Mouse (Mus musculus): ENCODE results near the gene Ifi27. TPM values are rescaled to one million over a fixed set of nuclear protein-coding genes. Genes with fewer than 3 reads are reported as not detected.
A peak's percentile ranks its signal among the peaks of the same experiment; 100 is the strongest.

Ifi27 gene
- 16.2 and 20.8 TPM in 2 replicates for polyA plus RNA-seq (2015; fragmentation: Nextera tagmentation; extraction: Ambion mirVana)

GRCm38 (mm10) chr12:103433986-103434731, at the start of gene Ifi27:
TSS of gene Ifi27 (plus strand) at chr12:103434211.
- Histone ChIP-seq H3K27ac (ENCODE audit: low read length) (no peak within 1 kb of the TSS), H3K4me1 (ENCODE audit: control insufficient read depth, low read depth, low read length) (no peaks in the 10 kb centered on the region), H3K9ac (ENCODE audit: low read depth, low read length) (no peak within 1 kb of the TSS), H3K9me3 (replicated peaks; ENCODE audit: control insufficient read depth, low read length) (no peaks in the 10 kb centered on the region), H3K4me3 (ENCODE audit: low read depth, low read length) (peak within 1 kb of the TSS; percentile 14; the same call in 1 of the 2 replicates), H3K27me3 (ENCODE audit: control insufficient read depth, insufficient read depth, low read depth, low read length) (no peaks in the 10 kb centered on the region), H3K4me2 (ENCODE audit: low read depth, low read length) (peak within 1 kb of the TSS; percentile 33; the same call in 1 of the 2 replicates), H3K36me3 (ENCODE audit: control insufficient read depth, insufficient read depth) (no peaks in the 10 kb centered on the region)
- peak; percentile 89 for ATAC-seq (ENCODE audit: low read depth)
- 36% methylated on average over 8 of the region's 8 CpGs for WGBS (ENCODE audit: insufficient replicate concordance)

DNA sequence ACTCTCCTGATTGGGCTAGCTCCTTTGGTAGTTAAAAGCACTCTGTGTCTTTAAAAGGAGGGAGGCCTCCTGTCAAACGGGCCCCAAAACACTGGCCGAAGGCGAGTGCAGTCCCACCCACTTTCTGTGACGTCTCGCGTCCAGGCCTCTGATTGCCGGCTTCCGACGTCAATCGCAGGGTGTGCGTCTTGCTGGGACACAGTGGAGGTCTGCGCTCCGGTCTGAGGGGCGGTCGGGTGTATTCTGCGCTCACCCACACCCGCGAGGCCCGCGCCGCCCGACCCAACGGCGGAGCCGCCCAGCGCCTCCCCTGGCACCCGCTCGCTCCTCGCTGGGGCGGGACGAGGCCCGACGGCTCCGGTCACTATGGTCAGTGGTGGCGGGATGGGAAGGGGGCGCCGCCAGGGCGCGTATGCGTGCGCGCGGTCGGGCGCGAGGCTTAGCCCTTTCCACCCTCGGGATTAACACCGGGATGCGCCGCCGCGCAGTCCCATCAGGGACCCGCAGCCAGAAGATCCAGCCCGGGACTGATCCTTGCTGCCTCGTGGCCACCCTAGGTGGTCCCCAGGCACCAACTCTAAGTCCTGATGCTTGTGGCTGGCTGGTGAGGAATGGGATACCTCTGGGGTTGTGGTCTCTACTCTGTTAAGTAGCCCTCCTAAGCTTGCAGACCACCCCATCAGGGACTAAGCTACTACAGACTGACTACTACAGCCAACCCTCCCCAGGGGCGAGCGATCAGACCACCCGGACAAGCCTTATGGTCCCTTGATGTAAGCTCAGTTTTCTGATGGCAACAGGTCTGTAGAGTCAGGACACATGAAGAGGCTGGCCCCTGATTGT, 45.3 kb upstream of the Ifi27 start, which contains the start of gene Otub2:
Otub2 (plus strand) TSS at position 178 of the 843 bp plus-strand sequence.
- peak within 1 kb of the TSS; percentile 90 for H3K27ac ChIP-seq (ENCODE audit: low read length)
- no peaks in the 10 kb centered on the region for H3K9me3 ChIP-seq (replicated peaks; ENCODE audit: control insufficient read depth, low read length)
- peaks cover 2% of the 10 kb centered on the region; the same call in 1 of the 2 replicates for H3K36me3 ChIP-seq (ENCODE audit: control insufficient read depth, insufficient read depth)
- H3K9ac ChIP-seq (ENCODE audit: low read depth, low read length) = peak within 1 kb of the TSS; percentile 99
- peaks cover 46% of the 10 kb centered on the region for H3K4me1 ChIP-seq (ENCODE audit: control insufficient read depth, low read depth, low read length)
- WGBS (ENCODE audit: insufficient replicate concordance) = under 1% methylated on average over 58 of the region's 58 CpGs
- no peaks in the 10 kb centered on the region for H3K27me3 ChIP-seq (ENCODE audit: control insufficient read depth, insufficient read depth, low read depth, low read length)
- peak; percentile 90 for ATAC-seq (ENCODE audit: low read depth)
- peak within 1 kb of the TSS; percentile 64 for H3K4me2 ChIP-seq (ENCODE audit: low read depth, low read length)
- peak within 1 kb of the TSS; percentile 98 for H3K4me3 ChIP-seq (ENCODE audit: low read depth, low read length)

DNA sequence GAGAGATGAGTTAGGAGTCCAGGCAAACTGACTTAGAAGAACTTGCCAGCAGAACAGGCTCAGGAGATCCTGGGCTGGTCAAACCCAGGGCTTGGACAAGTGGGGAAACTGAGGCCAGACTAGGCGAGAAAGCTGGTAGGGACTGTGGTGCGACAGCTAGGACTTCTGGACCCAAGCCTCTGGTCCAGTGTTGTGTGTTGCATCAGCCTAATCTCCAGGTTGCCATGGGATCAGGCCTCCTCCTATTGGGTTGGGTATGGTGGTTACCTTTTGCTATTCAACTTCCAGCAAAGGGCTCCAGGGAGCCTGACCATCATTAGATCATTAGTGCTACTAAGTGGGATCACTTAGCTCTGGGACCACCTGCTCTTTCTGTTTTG, 44.7 kb upstream of the Ifi27 start:
- 39% methylated on average over 2 of the region's 2 CpGs for WGBS (ENCODE audit: insufficient replicate concordance)
- H3K4me1 ChIP-seq (ENCODE audit: control insufficient read depth, low read depth, low read length) = peaks cover 51% of the 10 kb centered on the region
- peak; percentile 26 for ATAC-seq (ENCODE audit: low read depth)
- peak overlapping the region; percentile 99 for H3K9ac ChIP-seq (ENCODE audit: low read depth, low read length)
- peak overlapping the region; percentile 90 for H3K27ac ChIP-seq (ENCODE audit: low read length)
- peak overlapping the region; percentile 98 for H3K4me3 ChIP-seq (ENCODE audit: low read depth, low read length)
- H3K27me3 ChIP-seq (ENCODE audit: control insufficient read depth, insufficient read depth, low read depth, low read length) = no peaks in the 10 kb centered on the region
- peak overlapping the region; percentile 64 for H3K4me2 ChIP-seq (ENCODE audit: low read depth, low read length)
- no peaks in the 10 kb centered on the region for H3K9me3 ChIP-seq (replicated peaks; ENCODE audit: control insufficient read depth, low read length)
- peaks cover 2% of the 10 kb centered on the region; the same call in 1 of the 2 replicates for H3K36me3 ChIP-seq (ENCODE audit: control insufficient read depth, insufficient read depth)

GRCm38 (mm10) chr12:103389982-103390381, 44.0 kb upstream of the Ifi27 start:
- WGBS (ENCODE audit: insufficient replicate concordance) = 56% methylated on average over 4 of the region's 4 CpGs
- Histone ChIP-seq H3K4me2 (ENCODE audit: low read depth, low read length) (peak overlapping the region; percentile 64), H3K27me3 (ENCODE audit: control insufficient read depth, insufficient read depth, low read depth, low read length) (no peaks in the 10 kb centered on the region), H3K9me3 (replicated peaks; ENCODE audit: control insufficient read depth, low read length) (no peaks in the 10 kb centered on the region), H3K27ac (ENCODE audit: low read length) (peak overlapping the region; percentile 90), H3K4me1 (ENCODE audit: control insufficient read depth, low read depth, low read length) (peaks cover 55% of the 10 kb centered on the region), H3K36me3 (ENCODE audit: control insufficient read depth, insufficient read depth) (peaks cover 2% of the 10 kb centered on the region; the same call in 1 of the 2 replicates), H3K9ac (ENCODE audit: low read depth, low read length) (peak overlapping the region; percentile 99), H3K4me3 (ENCODE audit: low read depth, low read length) (peak overlapping the region; percentile 98)
- no peak for ATAC-seq (ENCODE audit: low read depth)

DNA sequence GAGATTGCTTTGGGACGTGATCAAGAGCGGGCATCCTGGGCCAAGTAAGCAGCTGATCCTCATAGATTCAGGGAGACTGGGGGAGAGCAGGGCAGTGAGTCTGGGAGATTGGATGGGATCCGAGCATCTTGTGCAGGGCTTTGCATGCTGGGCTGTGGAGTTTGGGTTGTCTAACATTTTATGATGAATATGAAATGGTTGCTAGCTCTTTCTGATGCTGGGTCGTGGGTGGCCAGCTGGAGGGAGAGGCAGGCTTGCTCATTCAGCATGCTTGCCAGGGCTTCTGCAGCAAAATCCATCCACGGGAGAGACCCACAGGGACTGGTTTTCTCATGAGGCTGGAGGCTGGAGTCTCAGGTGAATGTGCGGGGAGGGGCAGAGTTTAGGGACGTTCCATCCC, 42.9 kb upstream of the Ifi27 start:
- Histone ChIP-seq H3K27ac (ENCODE audit: low read length) (peak overlapping the region; percentile 90; the same call in 1 of the 2 replicates), H3K4me3 (ENCODE audit: low read depth, low read length) (peak overlapping the region; percentile 98), H3K4me1 (ENCODE audit: control insufficient read depth, low read depth, low read length) (peaks cover 63% of the 10 kb centered on the region), H3K4me2 (ENCODE audit: low read depth, low read length) (peak overlapping the region; percentile 64), H3K27me3 (ENCODE audit: control insufficient read depth, insufficient read depth, low read depth, low read length) (no peaks in the 10 kb centered on the region), H3K9ac (ENCODE audit: low read depth, low read length) (peak overlapping the region; percentile 99; the same call in 1 of the 2 replicates), H3K9me3 (replicated peaks; ENCODE audit: control insufficient read depth, low read length) (no peaks in the 10 kb centered on the region), H3K36me3 (ENCODE audit: control insufficient read depth, insufficient read depth) (peaks cover 2% of the 10 kb centered on the region; the same call in 1 of the 2 replicates)
- ATAC-seq (ENCODE audit: low read depth) = no peak
- WGBS (ENCODE audit: insufficient replicate concordance) = 84% methylated on average over 7 of the region's 7 CpGs

GRCm38 (mm10) chr12:103393528-103393927, 40.5 kb upstream of the Ifi27 start:
- Histone ChIP-seq H3K4me3 (ENCODE audit: low read depth, low read length) (peak overlapping the region; percentile 47), H3K36me3 (ENCODE audit: control insufficient read depth, insufficient read depth) (peaks cover 2% of the 10 kb centered on the region; the same call in 1 of the 2 replicates), H3K9ac (ENCODE audit: low read depth, low read length) (peak overlapping the region; percentile 63), H3K27me3 (ENCODE audit: control insufficient read depth, insufficient read depth, low read depth, low read length) (no peaks in the 10 kb centered on the region), H3K9me3 (replicated peaks; ENCODE audit: control insufficient read depth, low read length) (no peaks in the 10 kb centered on the region), H3K4me1 (ENCODE audit: control insufficient read depth, low read depth, low read length) (peaks cover 63% of the 10 kb centered on the region), H3K27ac (ENCODE audit: low read length) (peak overlapping the region; percentile 94), H3K4me2 (ENCODE audit: low read depth, low read length) (peak overlapping the region; percentile 53)
- WGBS (ENCODE audit: insufficient replicate concordance) = 11% methylated on average over 6 of the region's 6 CpGs
- ATAC-seq (ENCODE audit: low read depth) = peak; percentile 88

- peak overlapping the region; percentile 13; the same call in 1 of the 2 replicates for H3K4me2 ChIP-seq (ENCODE audit: low read depth, low read length)
- 76% methylated on average over 12 of the region's 12 CpGs for WGBS (ENCODE audit: insufficient replicate concordance)
Measured at GRCm38 (mm10) chr12:103395486-103396275, 38.3 kb upstream of the Ifi27 start.

DNA sequence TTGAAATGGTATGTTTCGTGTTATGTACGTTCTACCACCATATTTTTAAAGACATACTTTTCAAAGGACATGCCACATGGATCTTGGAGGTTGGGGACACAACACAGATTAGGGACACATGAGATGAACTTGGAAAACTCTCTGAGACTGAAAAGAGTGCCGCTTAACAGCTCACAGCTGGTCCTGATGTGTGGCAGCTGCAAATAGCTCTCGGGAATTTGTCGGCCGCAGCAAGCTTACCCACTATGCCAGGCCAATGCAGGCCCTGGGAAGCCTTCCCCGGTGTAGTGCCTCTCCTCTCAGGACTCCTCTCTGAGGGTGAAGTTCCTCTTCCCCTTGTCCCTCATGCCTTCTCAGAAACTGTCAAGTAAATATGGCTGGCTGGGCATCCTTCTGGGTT, 37.3 kb upstream of the Ifi27 start:
- Histone ChIP-seq H3K9me3 (replicated peaks; ENCODE audit: control insufficient read depth, low read length) (no peaks in the 10 kb centered on the region), H3K27me3 (ENCODE audit: control insufficient read depth, insufficient read depth, low read depth, low read length) (no peaks in the 10 kb centered on the region), H3K4me3 (ENCODE audit: low read depth, low read length) (no peak overlapping the region), H3K9ac (ENCODE audit: low read depth, low read length) (no peak overlapping the region), H3K27ac (ENCODE audit: low read length) (no peak overlapping the region), H3K36me3 (ENCODE audit: control insufficient read depth, insufficient read depth) (peaks cover 9% of the 10 kb centered on the region), H3K4me2 (ENCODE audit: low read depth, low read length) (no peak overlapping the region), H3K4me1 (ENCODE audit: control insufficient read depth, low read depth, low read length) (peaks cover 38% of the 10 kb centered on the region)
- no peak for ATAC-seq (ENCODE audit: low read depth)
- 77% methylated on average over 7 of the region's 7 CpGs for WGBS (ENCODE audit: insufficient replicate concordance)

More at GRCm38 (mm10) chr12:103395486-103396275, 38.3 kb upstream of the Ifi27 start:
- Histone ChIP-seq H3K4me3 (ENCODE audit: low read depth, low read length) (no peak overlapping the region), H3K27me3 (ENCODE audit: control insufficient read depth, insufficient read depth, low read depth, low read length) (no peaks in the 10 kb centered on the region), H3K9me3 (replicated peaks; ENCODE audit: control insufficient read depth, low read length) (no peaks in the 10 kb centered on the region), H3K27ac (ENCODE audit: low read length) (peak overlapping the region; percentile 63), H3K9ac (ENCODE audit: low read depth, low read length) (peak overlapping the region; percentile 31; the same call in 1 of the 2 replicates), H3K36me3 (ENCODE audit: control insufficient read depth, insufficient read depth) (peaks cover 8% of the 10 kb centered on the region; the same call in 1 of the 2 replicates), H3K4me1 (ENCODE audit: control insufficient read depth, low read depth, low read length) (peaks cover 49% of the 10 kb centered on the region)
- ATAC-seq (ENCODE audit: low read depth) = no peak
